Mouse (Mus musculus) hindbrain, embryonic 11.5 days (tissue): ENCODE results near the gene Snrnp70. TPM values are rescaled to one million over a fixed set of nuclear protein-coding genes. Genes with fewer than 3 reads are reported as not detected.
A peak's percentile ranks its signal among the peaks of the same experiment; 100 is the strongest.

Experiments used
- ATAC-seq: fragments of 200-750 bp; cut with Nextera tagmentation; 2 replicates; pipeline ENCODE4 v1.8.0; 2017; ENCODE audit warnings: mild to moderate bottlenecking, moderate TSS enrichment, moderate library complexity; ENCODE audit not compliant: low FRiP score
- DNase-seq: peaks from one replicate; pipeline ENCODE4 v3.0.0-alpha.2; 2015; ENCODE audit warnings: low spot score
- H3K27ac ChIP-seq: fragments of 300-500 bp; sonication (generic); 2 replicates; pipeline ENCODE4 v1.5.1; 2014; ENCODE audit warnings: mild to moderate bottlenecking, low read depth, low read length
- H3K27me3 ChIP-seq: fragments of 300-500 bp; sonication (generic); 2 replicates; pipeline ENCODE4 v1.6.1; 2014; ENCODE audit warnings: mild to moderate bottlenecking, low read length, moderate library complexity, mixed read lengths; ENCODE audit not compliant: control insufficient read depth, insufficient read depth
- H3K36me3 ChIP-seq: fragments of 300-500 bp; sonication (generic); 2 replicates; pipeline ENCODE4 v1.6.1; 2014; ENCODE audit warnings: mild to moderate bottlenecking, low read length, moderate library complexity, mixed read lengths; ENCODE audit not compliant: control insufficient read depth, insufficient read depth
- H3K4me1 ChIP-seq: fragments of 300-500 bp; sonication (generic); replicated peaks from 2 replicates; pipeline ENCODE4 v1.6.1; 2014; ENCODE audit warnings: low read length, mixed read lengths; ENCODE audit not compliant: control insufficient read depth, insufficient read depth
- H3K4me2 ChIP-seq: fragments of 300-500 bp; sonication (generic); replicated peaks from 2 replicates; pipeline ENCODE4 v1.6.1; 2014; ENCODE audit warnings: mild to moderate bottlenecking, low read depth, low read length
- H3K4me3 ChIP-seq: fragments of 300-500 bp; sonication (generic); 2 replicates; pipeline ENCODE4 v1.5.1; 2014; ENCODE audit warnings: low read depth, low read length
- H3K9ac ChIP-seq: fragments of 300-500 bp; sonication (generic); 2 replicates; pipeline ENCODE4 v1.6.1; 2014; ENCODE audit warnings: low read depth, low read length
- H3K9me3 ChIP-seq: fragments of 300-500 bp; sonication (generic); 2 replicates; pipeline ENCODE4 v1.6.1; 2016; ENCODE audit warnings: low read length; ENCODE audit not compliant: control insufficient read depth
- WGBS: fragments of 180-500 bp; shearing (Covaris S2); extraction: QIAGEN DNeasy Blood & Tissue Kit; methylation state at CpG from one replicate; pipeline ENCODE4 v1.1.7; 2014; 5-methylcytosine and 5-hydroxymethylcytosine counted together
- polyA plus RNA-seq: library from polyadenylated mRNA; unstranded; fragments of >200 nt; fragmentation: Nextera tagmentation; extraction: Ambion mirVana; gene quantifications from 2 replicates; pipeline ENCODE4 v1.2.1, GENCODE M21; 2014

The Snrnp70 gene
- polyA plus RNA-seq, 1 experiment from 2014 or later: 114 TPM

DNA sequence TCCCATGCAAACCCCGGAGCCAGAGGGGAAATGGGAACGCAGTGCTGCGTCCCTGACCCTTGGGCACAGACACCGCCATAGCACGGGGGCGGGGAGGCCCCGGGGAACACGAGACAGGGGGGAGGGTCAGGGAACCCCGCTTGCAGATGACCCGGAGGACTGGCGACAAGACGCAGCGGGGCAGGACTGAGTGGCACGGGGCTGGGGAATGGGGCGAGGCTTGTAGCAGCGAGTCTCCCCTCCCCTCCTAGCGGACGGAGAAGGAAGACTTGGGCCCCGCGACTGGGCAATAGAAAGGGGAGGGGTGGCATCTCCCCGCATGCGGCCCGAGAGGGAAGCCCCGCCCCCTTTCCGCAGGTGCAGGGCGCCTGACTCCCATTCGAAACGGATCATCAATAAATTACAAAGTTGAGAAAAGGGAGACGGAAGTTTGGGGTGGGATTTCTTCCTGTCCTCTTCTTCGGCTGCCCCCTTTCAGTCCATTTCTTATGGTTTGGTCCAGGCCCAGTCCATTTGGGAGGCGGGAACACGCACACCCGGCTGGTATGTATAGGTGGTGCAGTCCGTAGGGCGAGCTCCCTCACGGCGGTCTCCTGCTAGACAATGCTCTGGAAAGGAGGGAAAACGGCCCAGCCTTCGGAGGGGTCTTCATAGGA lies 56.0 kb downstream of the Snrnp70 start:
- no peaks in the 10 kb centered on the region for H3K9me3 ChIP-seq
- H3K36me3 ChIP-seq: no peaks in the 10 kb centered on the region
- H3K27ac ChIP-seq: peak overlapping the region; percentile 33; the same call in 1 of the 2 replicates
- peaks cover 6% of the 10 kb centered on the region for H3K4me1 ChIP-seq
- peak overlapping the region; percentile 65 for H3K9ac ChIP-seq
- peak; percentile 86 for ATAC-seq
- WGBS: under 1% methylated on average over 37 of the region's 39 CpGs
- H3K27me3 ChIP-seq: peaks cover 3% of the 10 kb centered on the region
- DNase-seq: peak; percentile 85
- peak overlapping the region; percentile 94 for H3K4me2 ChIP-seq
- peak overlapping the region; percentile 47 for H3K4me3 ChIP-seq

DNA sequence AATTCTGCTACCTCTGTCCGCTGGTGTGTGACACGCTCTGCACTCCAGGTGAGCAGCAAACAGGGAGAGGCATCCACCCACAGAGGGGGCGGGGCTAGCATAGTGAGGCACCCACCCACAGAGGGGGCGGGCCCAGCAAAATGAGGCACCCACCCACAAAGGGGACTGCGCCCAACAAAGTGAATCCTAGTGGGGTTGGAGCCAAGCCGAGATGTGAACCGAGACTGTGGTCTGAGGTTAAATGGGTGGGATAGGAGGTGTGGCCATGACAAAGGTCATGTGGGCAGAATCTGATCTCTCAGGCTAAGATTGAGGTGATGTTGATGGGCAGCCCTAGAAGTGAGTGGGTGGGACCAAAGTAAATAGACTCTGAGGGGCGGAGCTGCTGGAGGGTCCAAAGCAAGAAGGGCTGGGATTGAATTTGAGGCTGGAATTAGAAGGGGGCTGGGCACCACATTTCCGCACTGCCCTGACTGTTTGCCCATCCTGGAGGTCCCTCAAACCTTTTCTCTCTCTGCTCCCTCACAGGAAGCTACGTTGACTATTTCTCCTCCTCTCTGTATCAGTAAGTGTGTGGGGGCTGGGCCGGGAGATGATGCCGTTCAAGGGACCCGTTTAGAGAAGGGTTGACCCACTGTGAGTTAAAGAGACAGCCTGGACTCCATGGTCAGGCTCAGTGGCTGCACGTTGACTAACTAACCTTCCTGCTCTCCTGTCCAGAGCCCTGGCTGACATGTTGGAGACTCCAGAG lies 57.2 kb downstream of the Snrnp70 start:
- H3K36me3 ChIP-seq: no peaks in the 10 kb centered on the region
- DNase-seq: peak; percentile 29
- H3K4me1 ChIP-seq: peaks cover 6% of the 10 kb centered on the region
- no peaks in the 10 kb centered on the region for H3K9me3 ChIP-seq
- WGBS: under 1% methylated on average over 14 of the region's 14 CpGs
- peaks cover 5% of the 10 kb centered on the region for H3K27me3 ChIP-seq
- no peak for ATAC-seq
- H3K27ac ChIP-seq: no peak overlapping the region
- no peak overlapping the region for H3K4me3 ChIP-seq
- H3K4me2 ChIP-seq: peak overlapping the region; percentile 94
- no peak overlapping the region for H3K9ac ChIP-seq

DNA sequence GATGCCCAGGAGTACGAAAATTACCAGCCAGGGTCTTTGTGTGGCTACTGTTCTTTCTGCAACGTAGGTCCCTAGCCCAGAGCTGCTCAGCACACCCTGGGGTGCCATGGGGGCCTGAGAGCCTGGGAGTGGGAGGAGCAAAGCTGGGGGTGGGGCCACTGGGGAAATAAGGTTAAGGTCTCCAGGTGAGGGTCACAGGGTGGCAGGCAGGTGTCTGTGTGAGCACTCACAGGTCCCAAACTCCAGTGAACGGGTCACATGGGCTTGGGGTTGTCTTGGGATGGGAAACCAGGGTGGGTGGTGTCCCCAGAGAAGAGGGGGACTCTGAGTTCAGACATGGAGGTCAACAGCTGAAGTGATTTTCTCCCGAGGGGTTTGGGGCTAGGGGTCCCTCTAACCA lies 58.1 kb downstream of the Snrnp70 start:
- 9% methylated on average over 4 of the region's 4 CpGs for WGBS
- no peak overlapping the region for H3K4me3 ChIP-seq
- ATAC-seq: no peak
- H3K36me3 ChIP-seq: no peaks in the 10 kb centered on the region
- H3K27me3 ChIP-seq: peaks cover 5% of the 10 kb centered on the region
- no peak overlapping the region for H3K4me2 ChIP-seq
- peaks cover 11% of the 10 kb centered on the region for H3K4me1 ChIP-seq
- H3K9me3 ChIP-seq: no peaks in the 10 kb centered on the region
- no peak for DNase-seq
- H3K27ac ChIP-seq: no peak overlapping the region
- no peak overlapping the region for H3K9ac ChIP-seq

DNA sequence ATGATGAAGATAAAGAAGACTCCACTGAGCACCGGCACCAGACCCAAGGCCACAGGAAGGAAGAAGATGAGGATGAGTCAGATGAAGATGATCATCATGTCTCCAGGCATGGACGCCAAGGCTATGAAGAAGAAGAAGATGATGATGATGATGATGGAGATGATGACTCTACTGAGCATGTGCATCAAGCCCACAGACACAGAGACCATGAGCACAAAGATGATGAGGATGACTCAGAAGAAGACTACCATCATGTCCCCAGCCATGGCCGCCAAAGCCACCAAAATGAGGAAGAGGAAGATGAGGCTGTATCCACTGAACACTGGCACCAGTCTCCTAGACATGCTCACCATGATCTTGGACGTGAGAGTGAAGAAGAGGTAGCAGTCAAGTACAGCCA lies 59.2 kb downstream of the Snrnp70 start:
- peaks cover 12% of the 10 kb centered on the region for H3K4me1 ChIP-seq
- no peak for ATAC-seq
- H3K27me3 ChIP-seq: peaks cover 5% of the 10 kb centered on the region
- 95% methylated on average over 4 of the region's 4 CpGs for WGBS
- H3K4me2 ChIP-seq: no peak overlapping the region
- no peak overlapping the region for H3K9ac ChIP-seq
- H3K4me3 ChIP-seq: no peak overlapping the region
- DNase-seq: no peak
- no peak overlapping the region for H3K27ac ChIP-seq
- H3K36me3 ChIP-seq: no peaks in the 10 kb centered on the region
- no peaks in the 10 kb centered on the region for H3K9me3 ChIP-seq

DNA sequence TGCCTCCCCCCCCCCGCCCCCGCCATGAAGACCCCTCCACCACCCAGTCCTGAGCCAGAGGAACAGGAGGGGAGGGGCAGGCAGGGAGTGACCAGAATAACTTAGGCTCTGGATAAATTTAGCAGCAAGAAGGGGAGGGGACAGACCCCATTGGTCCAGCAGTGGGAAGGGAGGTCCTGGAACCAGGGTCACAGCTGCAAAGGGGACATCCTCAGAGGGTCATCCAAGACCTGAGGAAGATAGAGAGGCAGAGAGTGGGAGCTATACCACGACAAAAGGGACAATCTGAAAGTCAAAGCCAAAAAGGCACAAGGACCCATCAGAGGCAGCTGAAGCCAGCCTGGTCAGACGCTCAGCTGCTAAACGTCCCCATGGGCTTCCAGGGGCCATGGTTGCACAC lies 60.5 kb downstream of the Snrnp70 start, which contains the start of gene Hrc:
Gene Hrc (plus strand): TSS at position 235 of the 400 bp plus-strand sequence.
- Histone ChIP-seq H3K9me3 (no peaks in the 10 kb centered on the region), H3K27ac (no peak within 1 kb of the TSS)

DNA sequence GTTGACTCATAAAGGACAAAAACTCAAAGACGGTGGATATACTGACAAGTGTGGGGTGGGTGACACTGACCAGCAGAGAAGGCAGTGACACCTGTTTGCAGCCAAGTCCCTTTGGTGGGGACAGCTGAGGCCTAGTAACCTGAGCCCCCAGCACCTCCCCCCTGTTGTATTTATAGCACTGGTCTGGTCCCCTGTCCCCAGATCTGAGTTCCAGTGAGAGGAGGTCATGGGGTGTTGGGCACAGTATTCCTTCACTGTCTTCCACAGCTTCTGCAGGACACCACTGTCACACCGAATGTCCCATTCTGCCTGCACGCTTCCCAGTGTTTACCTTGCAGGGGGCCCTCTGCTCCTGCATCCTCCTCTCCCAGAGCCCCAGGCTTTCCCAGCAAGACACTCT lies 60.9 kb downstream of the Snrnp70 start:
- Histone ChIP-seq H3K4me3 (no peak overlapping the region), H3K4me2 (no peak overlapping the region), H3K9ac (no peak overlapping the region), H3K27me3 (peaks cover 5% of the 10 kb centered on the region), H3K36me3 (no peaks in the 10 kb centered on the region), H3K27ac (no peak overlapping the region), H3K9me3 (no peaks in the 10 kb centered on the region), H3K4me1 (peaks cover 8% of the 10 kb centered on the region)
- ATAC-seq: no peak
- no peak for DNase-seq
- WGBS: 31% methylated on average over 3 of the region's 3 CpGs

More for the DNA sequence above, 60.5 kb downstream of the Snrnp70 start, which contains the start of gene Hrc:
- Histone ChIP-seq H3K4me3 (no peak within 1 kb of the TSS), H3K36me3 (no peaks in the 10 kb centered on the region), H3K4me2 (no peak within 1 kb of the TSS), H3K4me1 (peaks cover 9% of the 10 kb centered on the region), H3K9ac (no peak within 1 kb of the TSS), H3K27me3 (peaks cover 5% of the 10 kb centered on the region)
- no peak for DNase-seq
- WGBS: 34% methylated on average over 5 of the region's 5 CpGs
- no peak for ATAC-seq

DNA sequence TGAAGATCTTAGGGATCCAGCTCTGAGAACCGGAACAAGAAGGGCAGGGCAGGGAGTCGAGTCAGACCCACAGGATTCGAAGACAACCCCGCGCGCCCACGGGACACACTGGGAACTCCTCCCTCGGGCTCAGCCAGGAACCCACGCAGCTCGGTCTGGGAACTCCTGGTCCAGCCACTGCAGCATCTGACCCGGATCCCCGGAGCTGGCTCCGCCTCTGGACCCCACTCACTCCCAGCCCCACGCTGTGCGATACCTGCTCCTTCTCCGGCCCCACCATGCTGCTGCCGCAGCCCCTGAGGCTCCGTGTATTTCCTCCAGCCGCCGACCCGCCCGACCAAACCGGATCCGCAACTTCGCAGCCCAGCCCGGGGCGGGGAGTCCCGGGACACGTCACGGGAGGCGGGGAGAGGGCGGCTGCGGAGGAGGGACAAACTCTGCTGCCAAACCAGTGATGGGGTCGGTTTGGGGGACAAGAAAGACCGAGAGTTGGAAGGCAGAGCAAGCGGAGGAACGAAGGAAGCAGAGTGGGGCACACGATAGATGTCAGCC lies 62.0 kb downstream of the Snrnp70 start, which contains the start of gene Trpm4:
Gene Trpm4 (minus strand): TSS at position 350 of the 552 bp plus-strand sequence.
- Histone ChIP-seq H3K4me3 (peak within 1 kb of the TSS; percentile 58), H3K36me3 (no peaks in the 10 kb centered on the region), H3K9ac (peak within 1 kb of the TSS; percentile 67), H3K27me3 (peaks cover 5% of the 10 kb centered on the region; the same call in 1 of the 2 replicates), H3K9me3 (no peaks in the 10 kb centered on the region), H3K4me2 (peak within 1 kb of the TSS; percentile 98), H3K4me1 (peaks cover 8% of the 10 kb centered on the region; the same call in 1 of the 2 replicates), H3K27ac (0 out of 2 replicates have a peak within 1 kb of the TSS, but pooled peaks have one; percentile 4)
- DNase-seq: peak; percentile 81
- WGBS: under 1% methylated on average over 38 of the region's 38 CpGs
- ATAC-seq: peak; percentile 59

DNA sequence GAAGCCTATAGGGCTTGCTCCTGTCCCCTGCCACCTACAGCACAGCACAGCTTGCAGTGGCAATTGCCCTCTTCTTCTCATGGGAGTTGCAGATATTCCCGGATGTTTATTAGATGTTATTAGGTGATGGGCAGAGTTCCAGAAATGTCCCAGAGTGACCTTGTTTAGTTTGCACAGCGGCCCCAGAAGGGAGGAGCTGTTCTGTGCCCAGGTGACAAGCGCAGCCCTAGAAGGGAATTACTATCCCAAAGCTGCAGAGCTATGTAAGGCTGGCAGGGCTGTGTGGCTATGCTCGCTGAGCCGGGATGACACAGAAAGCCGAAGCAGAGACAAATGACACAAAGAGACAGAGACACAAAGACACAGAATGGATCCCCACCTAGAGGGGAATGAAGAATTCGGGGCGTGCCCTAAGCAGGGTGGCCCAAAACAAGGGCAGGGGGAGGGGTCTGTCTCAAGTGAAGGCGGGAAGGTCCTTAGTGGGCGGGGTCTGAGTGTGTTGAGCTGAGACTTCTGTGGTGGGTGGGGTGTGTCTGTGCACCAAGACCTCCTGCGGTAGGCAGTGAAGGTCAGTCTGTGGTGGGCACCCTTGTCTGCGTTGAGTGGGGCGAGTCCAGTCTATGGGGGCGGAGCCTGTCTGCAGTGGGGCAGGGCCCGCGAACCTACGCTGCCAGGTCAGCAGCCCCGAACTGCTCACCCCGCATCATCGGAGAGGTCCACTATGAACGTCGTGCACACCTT lies 62.7 kb downstream of the Snrnp70 start:
- H3K4me1 ChIP-seq: peaks cover 8% of the 10 kb centered on the region; the same call in 1 of the 2 replicates
- DNase-seq: peak; percentile 69
- 3% methylated on average over 22 of the region's 22 CpGs for WGBS
- no peaks in the 10 kb centered on the region for H3K36me3 ChIP-seq
- peak overlapping the region; percentile 58 for H3K4me3 ChIP-seq
- peak overlapping the region; percentile 98 for H3K4me2 ChIP-seq
- no peak overlapping the region for H3K27ac ChIP-seq
- H3K27me3 ChIP-seq: peaks cover 5% of the 10 kb centered on the region; the same call in 1 of the 2 replicates
- H3K9ac ChIP-seq: peak overlapping the region; percentile 67
- no peaks in the 10 kb centered on the region for H3K9me3 ChIP-seq
- ATAC-seq: peak; percentile 65
